Mouse (Mus musculus) MEL-GATA-1-ER (cell line): ENCODE measurements around the gene Syngap1.

Source experiments
- DNase-seq: peaks from one replicate; pipeline ENCODE4 v3.0.0-alpha.2; 2012; ENCODE audit warnings: low read depth; ENCODE audit errors: extremely low read depth

The Syngap1 gene

GRCm38 (mm10) chr17:26985503-26986179, 44.6 kb downstream of the Syngap1 start:
- DNase-seq, result no peak

GRCm38 (mm10) chr17:26990521-26990920, 49.5 kb downstream of the Syngap1 start:
- no peak for DNase-seq

GRCm38 (mm10) chr17:26994410-26994809, 53.4 kb downstream of the Syngap1 start:
- no peak for DNase-seq

- DNase-seq, result no peak
Observed at GRCm38 (mm10) chr17:26995006-26995405, 54.0 kb downstream of the Syngap1 start.

GRCm38 (mm10) chr17:26995562-26995961, 54.5 kb downstream of the Syngap1 start:
- DNase-seq, result no peak

- no peak for DNase-seq
Observed at GRCm38 (mm10) chr17:26997661-26998060, 56.6 kb downstream of the Syngap1 start.

GRCm38 (mm10) chr17:26998283-26998682, 57.2 kb downstream of the Syngap1 start:
- no peak for DNase-seq

GRCm38 (mm10) chr17:26999996-27000395, 58.9 kb downstream of the Syngap1 start:
- no peak for DNase-seq

- no peak for DNase-seq
Observed at GRCm38 (mm10) chr17:27001151-27001550, 60.1 kb downstream of the Syngap1 start.

- peak; percentile 38 for DNase-seq
Observed at GRCm38 (mm10) chr17:27001889-27002288, 60.8 kb downstream of the Syngap1 start.

GRCm38 (mm10) chr17:27004431-27004830, 63.4 kb downstream of the Syngap1 start:
- peak; percentile 35 for DNase-seq

GRCm38 (mm10) chr17:27004903-27005485, 63.9 kb downstream of the Syngap1 start:
- no peak for DNase-seq

- peak; percentile 56 for DNase-seq
Observed at GRCm38 (mm10) chr17:27005644-27006043, 64.6 kb downstream of the Syngap1 start.

GRCm38 (mm10) chr17:27008277-27008676, 67.2 kb downstream of the Syngap1 start:
- DNase-seq, result peak; percentile 41

- no peak for DNase-seq
Observed at GRCm38 (mm10) chr17:27011167-27011566, 70.1 kb downstream of the Syngap1 start.

- peak; percentile 95 for DNase-seq
Observed at GRCm38 (mm10) chr17:27011998-27012672, 71.1 kb downstream of the Syngap1 start.

GRCm38 (mm10) chr17:27012909-27013308, 71.9 kb downstream of the Syngap1 start:
- peak; percentile 44 for DNase-seq

- peak; percentile 46 for DNase-seq
Observed at GRCm38 (mm10) chr17:27017564-27018499, 76.8 kb downstream of the Syngap1 start.

- no peak for DNase-seq
Observed at GRCm38 (mm10) chr17:27018555-27019196, 77.6 kb downstream of the Syngap1 start.

GRCm38 (mm10) chr17:27021076-27021475, 80.0 kb downstream of the Syngap1 start:
- DNase-seq, result no peak

GRCm38 (mm10) chr17:27021736-27022135, 80.7 kb downstream of the Syngap1 start:
- no peak for DNase-seq
